Mouse (Mus musculus) embryonic facial prominence, embryonic 14.5 days (tissue): Measurements from ENCODE around the gene Trpc4ap. TPM values are rescaled to one million over a fixed set of nuclear protein-coding genes. Genes with fewer than 3 reads are reported as not detected.

ENCODE experiments used
- ATAC-seq: fragments of 200-750 bp; cut with Nextera tagmentation; 2 replicates; pipeline ENCODE4 v1.8.0; 2017; ENCODE audit warnings: low read depth, moderate number of reproducible peaks, moderate TSS enrichment
- DNase-seq: peaks from one replicate; pipeline ENCODE4 v3.0.0-alpha.2; 2015; ENCODE audit warnings: low spot score
- H3K27ac ChIP-seq: fragments of 300-500 bp; sonication (generic); replicated peaks from 2 replicates; pipeline ENCODE4 v1.5.1; 2014; ENCODE audit warnings: low read depth, mild to moderate bottlenecking, low read length, moderate library complexity
- H3K27me3 ChIP-seq: fragments of 300-500 bp; sonication (generic); replicated peaks from 2 replicates; pipeline ENCODE4 v1.6.1; 2014; ENCODE audit warnings: low read length; ENCODE audit not compliant: control insufficient read depth, insufficient read depth
- H3K36me3 ChIP-seq: fragments of 300-500 bp; sonication (generic); 2 replicates; pipeline ENCODE4 v1.6.1; 2014; ENCODE audit warnings: low read length, mixed read lengths; ENCODE audit not compliant: control insufficient read depth, insufficient read depth
- H3K4me1 ChIP-seq: fragments of 300-500 bp; sonication (generic); 2 replicates; pipeline ENCODE4 v1.6.1; 2014; ENCODE audit warnings: antibody characterized with exemption, low read length; ENCODE audit not compliant: control insufficient read depth, insufficient read depth
- H3K4me2 ChIP-seq: fragments of 300-500 bp; sonication (generic); 2 replicates; pipeline ENCODE4 v1.6.1; 2014; ENCODE audit warnings: low read depth, mild to moderate bottlenecking, low read length, moderate library complexity, mixed read lengths
- H3K4me3 ChIP-seq: fragments of 300-500 bp; sonication (generic); 2 replicates; pipeline ENCODE4 v1.5.1; 2014; ENCODE audit warnings: low read depth, mild to moderate bottlenecking, low read length
- H3K9ac ChIP-seq: fragments of 300-500 bp; sonication (generic); 2 replicates; pipeline ENCODE4 v1.6.1; 2014; ENCODE audit warnings: low read depth, mild to moderate bottlenecking, low read length, moderate library complexity, mixed read lengths
- H3K9me3 ChIP-seq: fragments of 300-500 bp; sonication (generic); 2 replicates; pipeline ENCODE4 v1.6.1; 2016; ENCODE audit warnings: low read length; ENCODE audit not compliant: control insufficient read depth
- WGBS: fragments of 180-500 bp; shearing (Covaris S2); extraction: QIAGEN DNeasy Blood & Tissue Kit; methylation state at CpG from one replicate; pipeline ENCODE4 v1.1.7; 2014; 5-methylcytosine and 5-hydroxymethylcytosine counted together
- microRNA counts: library from miRNA; unstranded; fragments of <30 nt; microRNA quantifications from one replicate; lab custom pipeline; 2017
- microRNA-seq: library from miRNA; unstranded; fragments of <30 nt; microRNA quantifications from one replicate; pipeline ENCODE4, GENCODE M21; 2016; ENCODE audit warnings: borderline number of aligned reads
- polyA plus RNA-seq: library from polyadenylated mRNA; unstranded; fragments of >200 nt; fragmentation: Nextera tagmentation; extraction: Ambion mirVana; gene quantifications from 2 replicates; pipeline ENCODE4 v1.2.1, GENCODE M21; 2014

Gene Trpc4ap
- polyA plus RNA-seq, 1 experiment from 2014 or later: 131 TPM

DNA sequence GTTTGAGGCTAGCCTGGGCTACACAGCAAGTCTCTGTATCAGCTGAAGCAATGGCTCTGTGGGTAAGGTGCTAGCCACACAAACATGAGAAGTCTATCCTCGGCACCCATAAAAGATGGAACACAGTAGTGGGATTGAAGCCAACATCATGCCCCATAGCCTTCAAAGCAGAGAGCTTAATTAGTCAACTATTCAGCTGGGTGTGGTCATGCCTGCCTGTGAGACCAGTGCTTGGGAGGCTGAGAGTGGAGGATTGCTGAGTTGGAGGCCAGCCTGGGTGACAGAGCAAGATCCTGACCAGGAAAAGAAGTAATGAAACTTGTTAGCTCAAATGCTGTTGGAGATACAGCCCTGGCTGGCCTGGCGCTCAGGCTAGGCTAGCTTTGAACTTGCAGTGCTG, 101.3 kb downstream of the Trpc4ap start:
- ATAC-seq: no peak
- Histone ChIP-seq H3K9ac (no peak overlapping the region), H3K27me3 (no peaks in the 10 kb centered on the region)

DNA sequence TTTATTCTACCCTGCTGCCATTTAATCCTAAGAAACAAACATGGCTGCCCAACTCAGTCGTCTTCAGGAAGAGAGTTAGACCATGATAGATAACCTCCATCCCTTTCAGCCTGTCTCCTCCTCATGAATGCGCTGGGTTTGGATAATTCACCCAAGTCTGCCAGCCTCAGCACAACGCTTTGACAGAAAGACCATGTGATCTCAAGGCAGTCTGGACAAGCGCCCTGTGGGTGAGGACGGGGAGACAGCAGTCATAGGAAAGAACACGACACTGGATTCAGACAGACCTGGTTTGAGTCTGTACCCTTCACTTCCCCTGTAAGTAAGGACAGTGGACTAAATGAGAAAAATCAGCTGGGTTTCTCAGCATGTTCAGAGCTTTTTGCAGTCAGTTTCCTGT, 102.7 kb downstream of the Trpc4ap start:
- no peak for DNase-seq
- 73% methylated on average over 6 of the region's 6 CpGs for WGBS
- Histone ChIP-seq H3K9me3 (no peaks in the 10 kb centered on the region), H3K4me3 (no peak overlapping the region), H3K27me3 (no peaks in the 10 kb centered on the region), H3K9ac (no peak overlapping the region), H3K27ac (no peak overlapping the region), H3K36me3 (no peaks in the 10 kb centered on the region), H3K4me2 (no peak overlapping the region), H3K4me1 (peaks cover 10% of the 10 kb centered on the region)
- ATAC-seq: no peak

More for the DNA sequence above, 101.3 kb downstream of the Trpc4ap start:
- no peak for DNase-seq
- Histone ChIP-seq H3K4me2 (0 out of 2 replicates have a peak overlapping the region, but pooled peaks have one; percentile 79), H3K4me3 (no peak overlapping the region), H3K9me3 (no peaks in the 10 kb centered on the region), H3K4me1 (peaks cover 10% of the 10 kb centered on the region), H3K27ac (no peak overlapping the region), H3K36me3 (no peaks in the 10 kb centered on the region)
- WGBS: 90% methylated on average over 2 of the region's 2 CpGs

DNA sequence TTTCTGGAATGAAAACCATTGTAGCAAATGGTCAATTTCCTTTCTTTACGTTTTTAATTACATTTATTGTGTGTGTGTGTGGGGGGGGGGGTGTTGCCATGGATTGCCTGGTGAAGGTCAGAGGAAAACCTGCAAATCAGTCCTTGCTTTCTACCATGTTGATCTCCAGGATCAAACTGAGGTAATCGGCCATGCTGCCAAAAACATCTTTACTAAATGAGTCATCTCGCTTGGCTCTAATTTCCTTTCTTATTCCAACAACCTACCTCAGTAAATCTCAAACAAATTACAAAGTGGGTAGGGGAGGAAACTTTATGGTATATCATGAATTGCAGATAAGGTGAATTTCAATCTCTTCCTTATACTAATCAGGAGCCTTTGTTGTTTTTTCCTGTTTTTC, 104.0 kb downstream of the Trpc4ap start:
- H3K9me3 ChIP-seq: no peaks in the 10 kb centered on the region
- H3K4me2 ChIP-seq: no peak overlapping the region
- H3K4me1 ChIP-seq: peaks cover 9% of the 10 kb centered on the region
- WGBS: 73% methylated on average over 3 of the region's 3 CpGs
- H3K4me3 ChIP-seq: no peak overlapping the region
- no peaks in the 10 kb centered on the region for H3K36me3 ChIP-seq
- no peak overlapping the region for H3K27ac ChIP-seq
- no peak overlapping the region for H3K9ac ChIP-seq
- no peak for ATAC-seq
- no peak for DNase-seq
- no peaks in the 10 kb centered on the region for H3K27me3 ChIP-seq

DNA sequence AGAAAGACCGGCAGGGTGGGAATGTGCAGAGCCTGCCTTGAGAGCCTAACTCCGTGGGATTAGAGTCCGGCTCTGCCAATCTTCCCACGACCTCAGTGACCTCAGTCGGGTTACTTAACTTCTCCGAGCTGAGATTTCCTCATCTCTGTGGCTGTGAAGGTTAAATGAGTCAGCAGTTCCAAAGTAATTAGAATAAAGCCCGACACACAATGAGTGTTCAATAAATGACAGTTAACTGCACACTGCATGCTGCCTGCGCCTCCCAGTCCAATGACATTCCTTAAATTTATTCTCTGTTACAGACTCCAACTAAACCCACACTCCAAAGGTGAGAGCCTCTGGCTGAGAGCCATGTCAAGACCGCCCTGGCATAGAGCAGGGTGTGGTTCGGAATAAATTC, 106.7 kb downstream of the Trpc4ap start:
- no peak overlapping the region for H3K27ac ChIP-seq
- 63% methylated on average over 10 of the region's 10 CpGs for WGBS
- H3K4me1 ChIP-seq: no peaks in the 10 kb centered on the region
- DNase-seq (no peak), ATAC-seq (no peak)
- no peaks in the 10 kb centered on the region for H3K27me3 ChIP-seq
- no peaks in the 10 kb centered on the region for H3K9me3 ChIP-seq
- H3K4me2 ChIP-seq: no peak overlapping the region
- no peak overlapping the region for H3K4me3 ChIP-seq
- no peaks in the 10 kb centered on the region for H3K36me3 ChIP-seq
- H3K9ac ChIP-seq: no peak overlapping the region

DNA sequence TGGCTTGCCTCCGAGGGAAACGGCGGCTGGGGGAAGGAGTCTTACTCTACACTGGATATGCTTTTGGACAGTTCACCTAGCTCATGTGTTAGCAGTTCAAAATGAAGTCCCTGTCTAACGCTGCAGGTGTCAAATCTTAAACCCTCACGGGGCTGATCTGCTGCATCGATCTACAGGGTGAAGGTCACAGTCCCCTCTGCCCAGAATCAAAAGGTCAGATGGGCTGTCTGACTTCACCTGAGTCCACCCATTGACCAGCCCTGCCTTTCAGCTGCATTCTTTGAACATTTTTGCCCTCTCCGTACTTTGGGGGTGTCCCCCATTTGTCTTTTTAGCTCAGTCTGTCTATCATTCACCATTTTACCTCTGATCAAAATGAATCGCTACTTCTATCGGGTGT, 107.1 kb downstream of the Trpc4ap start:
- no peaks in the 10 kb centered on the region for H3K27me3 ChIP-seq
- H3K27ac ChIP-seq: no peak overlapping the region
- H3K9me3 ChIP-seq: no peaks in the 10 kb centered on the region
- 85% methylated on average over 9 of the region's 9 CpGs for WGBS
- H3K9ac ChIP-seq: no peak overlapping the region
- H3K4me1 ChIP-seq: no peaks in the 10 kb centered on the region
- H3K36me3 ChIP-seq: no peaks in the 10 kb centered on the region
- ATAC-seq: no peak
- H3K4me2 ChIP-seq: no peak overlapping the region
- DNase-seq: no peak
- no peak overlapping the region for H3K4me3 ChIP-seq

MicroRNAs within 50 kb of the gene (microRNA counts, 519-probe panel; counts per million panel counts)
- microRNA mmu-miR-499 (lab: Ali Mortazavi, UCI): 2,762 counts per million, percentile 61 among the panel's probes with 10 or more counts

Small RNAs within 50 kb of the gene (microRNA-seq; reads per million reads assigned to microRNA genes)
- gene Mir499: 146 reads per million, percentile 55 among the genes with 10 or more reads in this experiment

Other genes with a start within 250 kb of the Trpc4ap start
- gene Ncoa6, start 218.5 kb downstream of the Trpc4ap start, polyA plus RNA-seq: 23.0 and 27.4 TPM in 2 replicates
- 15.3 and 15.8 TPM in 2 replicates for gene Acss2, start 174.4 kb downstream of the Trpc4ap start, polyA plus RNA-seq
- gene Ggt7, start 174.1 kb downstream of the Trpc4ap start, polyA plus RNA-seq: 6.1 and 8.7 TPM in 2 replicates
- 27.1 and 27.6 TPM in 2 replicates for gene Gss, start 99.6 kb downstream of the Trpc4ap start, polyA plus RNA-seq
- 4.6 and 5.3 TPM in 2 replicates for gene Myh7b, start 81.2 kb downstream of the Trpc4ap start, polyA plus RNA-seq
- gene Edem2, start 37.1 kb upstream of the Trpc4ap start, polyA plus RNA-seq: 34.0 and 35.2 TPM in 2 replicates
- not detected in 2 replicates for gene Gm17581, start 43.5 kb upstream of the Trpc4ap start, polyA plus RNA-seq
- gene Procr, start 58.7 kb upstream of the Trpc4ap start, polyA plus RNA-seq: 8.1 and 9.1 TPM in 2 replicates
- 0.51 TPM in 2 replicates for gene Mmp24, start 83.0 kb upstream of the Trpc4ap start, polyA plus RNA-seq
- 10.8 and 12.2 TPM in 2 replicates for gene BC029722, start 127.0 kb upstream of the Trpc4ap start, polyA plus RNA-seq
- 151 and 162 TPM in 2 replicates for gene Eif6, start 134.5 kb upstream of the Trpc4ap start, polyA plus RNA-seq
- 0.74 and 1.1 TPM in 2 replicates for gene Fam83c, start 142.5 kb upstream of the Trpc4ap start, polyA plus RNA-seq
- 58.3 and 65.9 TPM in 2 replicates for gene Uqcc1, start 237.9 kb upstream of the Trpc4ap start, polyA plus RNA-seq
- gene Gm15557, start 248.3 kb upstream of the Trpc4ap start, polyA plus RNA-seq: not detected in 2 replicates